Mouse (Mus musculus): ENCODE data around the gene Tbpl1. TPM values are rescaled to one million over a fixed set of nuclear protein-coding genes. Genes with fewer than 3 reads are reported as not detected.

Tbpl1 gene
- total RNA-seq (2014; fragmentation: Nextera tagmentation) (27.6 and 29.9 TPM in 2 replicates), total RNA-seq (2017) (27.8 and 30.8 TPM in 2 replicates)

DNA sequence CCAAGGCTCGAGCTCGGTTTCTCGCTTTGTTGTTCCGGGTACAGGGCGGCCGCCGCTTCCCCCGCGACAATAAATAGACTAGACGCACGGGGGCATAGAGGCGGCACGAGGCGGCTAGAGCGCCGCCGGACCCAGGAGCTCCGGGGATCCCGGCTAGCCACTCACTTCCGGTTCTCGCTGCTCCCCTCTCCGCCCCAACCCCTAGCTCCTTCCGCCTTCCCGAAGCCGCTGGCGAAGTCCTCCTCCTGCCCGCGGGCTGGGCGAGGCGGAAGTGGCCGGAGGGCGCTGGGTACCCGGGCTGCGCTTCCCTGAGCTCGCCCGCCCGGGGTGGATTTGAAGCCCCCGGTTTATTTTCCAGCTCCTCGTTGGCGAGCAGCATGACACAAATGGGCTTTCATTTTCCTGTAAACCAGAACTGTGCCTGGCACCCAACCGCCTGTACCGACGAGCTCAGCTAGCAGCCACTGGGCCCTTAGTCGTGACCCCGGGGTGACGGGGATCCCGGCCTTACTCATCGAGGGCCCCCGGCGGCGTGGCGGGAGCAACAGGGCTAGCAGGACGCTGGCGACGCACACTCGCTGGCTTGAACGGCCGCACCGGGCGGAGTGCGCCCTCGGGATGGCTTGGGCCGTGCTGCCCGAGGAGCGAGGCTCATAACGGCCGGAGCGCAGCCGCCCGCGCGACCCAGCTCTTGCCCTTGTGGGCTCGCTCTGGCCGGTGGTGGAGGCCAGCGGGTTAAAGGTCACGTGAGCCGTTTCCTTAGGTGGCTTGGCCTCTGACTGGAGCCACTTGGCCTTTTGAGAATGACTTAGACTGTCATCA, at the start of gene Tbpl1:
Gene Tbpl1 (minus strand): TSS at position 667 of the 822 bp plus-strand sequence.
- ATAC-seq (replicated peaks; ENCODE audit: low FRiP score, low TSS enrichment, poor library complexity, severe bottlenecking), result peak; percentile 94

- no peak for ATAC-seq (replicated peaks; ENCODE audit: low FRiP score, low TSS enrichment, poor library complexity, severe bottlenecking)
Observed at GRCm38 (mm10) chr10:22781466-22781865, 49.7 kb upstream of the Tbpl1 start.

GRCm38 (mm10) chr10:22777939-22778338, 46.2 kb upstream of the Tbpl1 start:
- no peak for ATAC-seq (replicated peaks; ENCODE audit: low FRiP score, low TSS enrichment, poor library complexity, severe bottlenecking)

DNA sequence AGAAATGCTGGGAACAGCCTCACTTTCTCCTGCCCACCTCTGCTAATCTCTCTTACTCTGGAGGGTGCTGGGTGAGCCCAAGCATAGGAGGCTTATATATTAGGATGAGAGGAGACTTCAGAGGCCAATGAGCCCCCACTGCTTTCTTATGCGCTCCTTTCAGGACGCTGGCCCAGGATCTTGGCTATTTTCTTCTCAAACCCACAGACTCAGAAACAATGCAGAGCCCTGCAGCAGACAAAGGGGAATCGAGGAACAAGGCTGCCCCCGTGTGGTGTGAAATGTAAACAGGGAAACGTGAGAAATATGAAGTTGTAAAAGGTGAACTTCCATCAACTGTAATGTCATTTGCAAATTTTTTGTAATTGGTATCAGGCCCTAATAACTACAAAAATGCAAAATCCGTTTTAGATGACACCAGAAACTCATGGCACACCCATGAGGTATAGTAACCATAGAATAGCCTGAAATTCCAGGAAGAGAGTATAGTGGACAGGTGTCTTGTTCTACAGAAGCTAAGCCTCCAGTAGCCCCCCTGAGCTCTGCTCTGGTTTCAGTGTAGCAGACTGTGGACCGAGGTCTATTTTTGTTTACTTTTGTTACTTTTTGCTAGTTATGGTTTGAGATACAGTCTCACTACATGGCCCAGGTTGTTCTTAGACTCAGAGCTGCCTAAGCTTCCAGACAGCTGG, 44.4 kb upstream of the Tbpl1 start:
- no peak for ATAC-seq (replicated peaks; ENCODE audit: low FRiP score, low TSS enrichment, poor library complexity, severe bottlenecking)

DNA sequence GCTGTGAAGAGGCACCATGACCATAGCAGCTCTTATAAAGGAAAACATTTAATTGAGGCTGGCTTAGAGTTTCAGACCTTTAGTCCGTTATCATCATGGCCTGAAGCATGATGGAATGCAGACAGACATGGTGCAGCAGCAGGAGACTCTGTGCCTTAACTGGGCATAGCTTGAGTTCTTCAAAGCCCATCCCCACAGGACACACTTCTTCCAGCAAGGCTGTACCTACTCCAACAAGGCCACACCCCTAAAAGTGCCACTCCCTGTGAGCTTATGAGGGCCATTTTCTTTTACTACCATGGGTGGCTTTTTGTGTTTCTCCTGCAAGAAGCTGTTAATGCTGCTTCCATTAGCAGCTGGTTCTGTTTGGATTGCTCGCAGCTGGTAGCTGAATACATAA, 43.7 kb upstream of the Tbpl1 start:
- ATAC-seq (replicated peaks; ENCODE audit: low FRiP score, low TSS enrichment, poor library complexity, severe bottlenecking), result no peak

GRCm38 (mm10) chr10:22774626-22775025, 42.9 kb upstream of the Tbpl1 start:
- ATAC-seq (replicated peaks; ENCODE audit: low FRiP score, low TSS enrichment, poor library complexity, severe bottlenecking), result no peak

DNA sequence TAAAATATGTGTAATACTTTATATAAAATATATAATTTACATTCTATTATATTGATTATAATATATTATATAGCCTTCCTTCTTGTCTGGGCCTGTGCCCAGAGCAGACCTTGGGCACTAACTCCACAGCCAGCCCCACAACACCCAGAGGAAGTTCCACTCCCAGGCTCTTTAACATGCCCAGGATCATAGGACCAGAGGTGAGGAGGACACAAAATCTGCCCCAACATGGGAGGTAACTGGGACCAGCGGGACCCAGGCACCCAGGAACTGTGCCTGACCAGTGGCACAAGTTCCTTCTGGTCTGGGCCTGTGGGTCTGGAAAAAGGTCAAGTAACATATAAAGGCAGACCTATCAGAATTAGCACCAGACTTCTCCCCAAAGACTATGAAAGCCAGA, 22.5 kb upstream of the Tbpl1 start:
- ATAC-seq (replicated peaks; ENCODE audit: low FRiP score, low TSS enrichment, poor library complexity, severe bottlenecking), result no peak

DNA sequence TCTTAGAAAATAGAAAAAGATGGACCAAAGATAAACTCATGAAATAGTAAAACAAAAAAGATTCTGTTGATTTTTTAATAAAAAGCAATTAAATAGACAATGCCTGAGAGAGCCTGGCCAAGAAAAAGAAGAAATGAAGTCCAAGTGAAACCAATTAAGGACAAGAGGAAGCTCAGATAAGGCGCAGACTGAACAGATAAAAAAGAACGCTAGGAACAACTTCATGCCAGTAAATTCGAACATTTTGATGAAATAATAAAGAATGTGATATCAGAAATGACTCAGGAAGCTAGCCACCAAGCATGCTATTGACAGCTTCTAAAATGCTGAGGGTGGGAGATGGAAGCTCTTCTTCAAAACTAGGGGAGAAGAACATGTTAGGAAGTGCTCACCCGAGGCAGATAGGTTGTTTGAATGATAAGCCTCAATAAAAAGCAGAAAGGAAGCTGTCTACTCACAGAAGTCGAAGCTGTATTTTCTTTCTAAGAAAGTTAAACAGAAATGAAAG, 19.5 kb upstream of the Tbpl1 start:
- no peak for ATAC-seq (replicated peaks; ENCODE audit: low FRiP score, low TSS enrichment, poor library complexity, severe bottlenecking)

GRCm38 (mm10) chr10:22746334-22747322, 14.9 kb upstream of the Tbpl1 start:
- no peak for ATAC-seq (replicated peaks; ENCODE audit: low FRiP score, low TSS enrichment, poor library complexity, severe bottlenecking)

DNA sequence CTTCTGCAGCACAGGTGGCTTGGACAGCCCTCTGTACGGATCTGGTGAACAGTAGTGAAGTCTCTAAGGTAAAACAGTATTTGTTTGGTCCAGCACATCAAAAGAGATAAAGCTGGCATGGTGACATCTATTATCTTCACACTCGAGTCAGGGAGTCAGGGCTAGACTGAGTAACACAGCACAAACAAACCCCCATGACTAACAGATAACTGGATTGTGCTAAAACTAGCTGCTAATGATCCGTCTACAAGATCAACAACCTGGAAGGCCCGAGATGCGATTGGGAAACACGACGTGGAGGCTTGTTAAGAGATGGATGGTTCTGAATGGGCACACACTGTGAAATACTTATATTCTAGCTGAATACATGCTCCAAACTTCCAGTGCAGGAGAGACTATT, 14.2 kb upstream of the Tbpl1 start:
- ATAC-seq (replicated peaks; ENCODE audit: low FRiP score, low TSS enrichment, poor library complexity, severe bottlenecking), result no peak

- no peak for ATAC-seq (replicated peaks; ENCODE audit: low FRiP score, low TSS enrichment, poor library complexity, severe bottlenecking)
Observed at GRCm38 (mm10) chr10:22732181-22732580, 443 bp upstream of the Tbpl1 start.

DNA sequence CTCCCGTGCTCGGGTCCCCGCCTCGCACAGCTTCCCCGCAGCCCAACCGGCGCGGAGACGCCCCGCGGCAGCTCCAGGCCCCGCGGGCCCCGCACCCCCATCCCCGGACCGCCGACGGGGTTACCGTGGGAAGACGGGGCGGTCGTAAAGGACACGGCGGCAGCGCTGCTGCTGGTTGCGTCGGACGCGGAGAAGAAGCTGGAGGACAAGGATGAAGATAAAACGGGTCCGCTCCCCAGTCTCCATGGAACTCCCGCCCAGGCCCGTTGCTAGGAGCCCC, 806 bp downstream of the Tbpl1 start:
- no peak for ATAC-seq (replicated peaks; ENCODE audit: low FRiP score, low TSS enrichment, poor library complexity, severe bottlenecking)

DNA sequence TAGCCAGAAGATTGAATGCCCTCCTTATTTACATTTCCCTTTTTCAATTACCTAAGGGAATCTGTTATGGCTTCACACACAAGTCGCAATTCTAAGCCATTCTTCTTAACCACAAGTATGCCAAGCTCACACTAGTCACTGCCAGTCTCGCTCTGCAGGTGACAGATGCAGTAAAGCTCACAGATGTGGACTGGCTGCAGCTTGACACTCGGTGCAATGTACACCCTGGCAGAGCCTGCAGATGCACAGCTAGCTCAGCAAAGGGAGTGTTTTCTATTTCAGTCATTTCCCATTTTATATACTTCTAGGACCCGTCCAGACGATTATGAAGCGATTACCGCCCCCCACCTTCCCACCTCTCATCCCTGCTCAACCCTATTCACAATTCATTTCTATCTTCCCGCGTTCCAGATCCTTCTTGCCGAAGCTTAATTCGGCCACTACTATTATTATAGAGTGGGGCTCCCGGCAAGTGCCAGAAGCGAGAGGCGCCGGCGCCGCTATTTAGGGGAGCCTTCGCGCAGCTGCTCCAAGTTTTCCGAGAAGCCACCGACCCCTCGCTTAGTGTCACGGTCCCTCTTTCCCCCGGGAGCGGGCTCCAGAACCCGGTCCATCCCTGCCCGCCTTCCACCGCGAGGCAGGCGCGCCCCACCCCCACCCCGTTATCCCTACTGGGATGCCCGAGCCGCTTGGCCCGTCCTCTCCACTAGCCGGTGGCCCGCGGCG, 1.3 kb downstream of the Tbpl1 start:
- ATAC-seq (replicated peaks; ENCODE audit: low FRiP score, low TSS enrichment, poor library complexity, severe bottlenecking), result peak; percentile 17

- ATAC-seq (replicated peaks; ENCODE audit: low FRiP score, low TSS enrichment, poor library complexity, severe bottlenecking), result no peak
Observed at GRCm38 (mm10) chr10:22728257-22728656, 3.5 kb downstream of the Tbpl1 start.

- ATAC-seq (replicated peaks; ENCODE audit: low FRiP score, low TSS enrichment, poor library complexity, severe bottlenecking), result no peak
Observed at GRCm38 (mm10) chr10:22726295-22726694, 5.4 kb downstream of the Tbpl1 start.

- ATAC-seq (replicated peaks; ENCODE audit: low FRiP score, low TSS enrichment, poor library complexity, severe bottlenecking), result no peak
Observed at GRCm38 (mm10) chr10:22725166-22725565, 6.6 kb downstream of the Tbpl1 start.

DNA sequence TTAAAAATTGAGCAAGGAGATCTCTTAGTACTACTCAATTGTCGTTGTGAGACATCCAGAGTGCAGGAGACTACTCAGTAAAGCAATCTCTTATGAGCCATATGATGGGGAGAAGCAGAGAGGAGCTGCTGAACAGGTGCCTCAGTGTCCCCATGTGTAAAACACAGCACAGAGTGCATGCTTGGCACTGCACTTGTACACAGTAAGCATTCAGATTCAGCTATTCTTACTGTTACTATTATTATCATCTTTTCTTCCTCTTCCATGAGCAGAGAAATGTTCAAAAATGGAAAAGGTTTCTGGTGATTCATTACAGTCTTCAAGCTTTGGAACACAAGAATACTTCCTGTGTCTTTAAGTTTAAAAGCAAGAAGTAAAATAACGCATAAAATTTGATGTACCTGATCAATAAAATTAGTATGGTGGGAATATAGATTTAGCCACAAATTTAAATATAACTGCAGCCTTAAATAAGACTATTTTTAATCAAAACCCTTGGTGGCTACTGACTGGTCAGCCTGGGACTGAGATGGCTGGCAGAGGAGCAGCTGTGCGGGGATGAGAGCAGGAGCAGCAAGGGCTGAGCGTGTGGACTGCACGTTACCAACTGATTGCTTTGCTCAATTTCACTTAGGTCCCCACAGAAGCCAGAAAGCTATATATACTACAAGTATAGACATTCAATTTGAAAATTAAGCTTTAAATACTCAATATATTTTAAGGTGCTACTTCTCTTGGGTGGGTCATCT, 10.8 kb downstream of the Tbpl1 start:
- no peak for ATAC-seq (replicated peaks; ENCODE audit: low FRiP score, low TSS enrichment, poor library complexity, severe bottlenecking)

GRCm38 (mm10) chr10:22718475-22718874, 13.3 kb downstream of the Tbpl1 start:
- ATAC-seq (replicated peaks; ENCODE audit: low FRiP score, low TSS enrichment, poor library complexity, severe bottlenecking), result 0 out of 2 replicates have a peak, but pooled peaks have one; percentile 43
